Mouse (Mus musculus): ENCODE results near the gene Psmb6. TPM values are rescaled to one million over a fixed set of nuclear protein-coding genes. Genes with fewer than 3 reads are reported as not detected.
A peak's percentile ranks its signal among the peaks of the same experiment; 100 is the strongest.

The Psmb6 gene
- total RNA-seq (2021) = 100 to 1,000 TPM; 276 to 295 TPM
- long read RNA-seq, experiment 1, transcript Psmb6-201 (6 exons, 798 nt) = major isoform, 475 of 651 reads
- long read RNA-seq, experiment 1, transcript Psmb6-202 (2 exons, 674 nt) = minor isoform, 133 of 651 reads
- long read RNA-seq, experiment 1, partial matches to known transcripts = 35 of 651 reads
- long read RNA-seq, experiment 1, other reads (novel, unspliced or antisense) = 7 of 651 reads
- long read RNA-seq, experiment 2, transcript Psmb6-201 (6 exons, 798 nt) = major isoform, 271 of 356 reads
- long read RNA-seq, experiment 2, transcript Psmb6-202 (2 exons, 674 nt) = minor isoform, 68 of 356 reads
- long read RNA-seq, experiment 2, partial matches to known transcripts = 10 of 356 reads
- long read RNA-seq, experiment 2, other reads (novel, unspliced or antisense) = 7 of 356 reads

DNA sequence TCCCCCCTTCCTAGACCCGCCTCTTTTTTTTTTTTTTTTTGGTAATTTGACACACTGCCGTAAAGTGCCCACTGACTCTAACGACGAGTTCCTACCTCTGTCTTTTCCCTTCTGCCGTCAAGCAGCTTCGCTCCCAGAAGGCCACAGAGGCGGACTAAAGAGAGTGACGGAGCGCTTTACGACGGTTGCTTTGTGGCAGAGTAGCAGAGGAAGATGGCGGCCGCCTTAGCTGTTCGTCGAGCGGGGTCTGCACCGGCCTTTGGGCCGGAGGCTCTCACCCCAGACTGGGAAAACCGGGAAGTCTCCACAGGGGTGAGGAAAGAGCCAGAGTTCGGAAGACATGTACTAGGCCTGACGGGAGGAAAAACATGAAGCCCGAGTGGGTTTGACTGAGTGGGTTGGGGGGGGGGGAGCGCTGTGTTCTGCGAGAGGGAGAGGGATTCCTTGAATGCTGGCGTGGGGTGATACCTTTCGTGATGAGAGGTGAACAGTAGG lies at the start of gene Psmb6:
Gene Psmb6 (plus strand): TSS at position 184 of the 495 bp plus-strand sequence.
- peak; percentile 90 for DNase-seq

DNA sequence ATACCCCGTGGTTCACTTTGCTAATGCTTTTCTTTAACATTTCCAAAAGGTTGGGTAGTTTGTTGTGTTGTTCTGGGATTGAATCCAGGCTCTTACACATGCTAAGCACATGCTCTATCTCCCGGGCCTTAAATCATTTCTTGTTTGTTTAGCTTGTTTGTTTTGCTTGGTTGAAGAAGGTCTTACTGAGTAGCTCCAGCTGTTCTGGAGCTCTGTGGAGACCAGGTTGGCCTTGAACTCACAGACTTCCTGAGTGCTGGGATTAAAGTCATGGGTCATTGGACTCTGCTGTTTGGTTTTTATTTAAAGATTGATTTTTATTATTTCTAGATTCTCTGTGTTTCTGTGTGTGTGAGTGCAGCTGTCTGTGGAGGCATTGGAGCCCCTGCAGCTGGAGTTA lies 39.7 kb upstream of the Psmb6 start:
- no peak for DNase-seq

DNA sequence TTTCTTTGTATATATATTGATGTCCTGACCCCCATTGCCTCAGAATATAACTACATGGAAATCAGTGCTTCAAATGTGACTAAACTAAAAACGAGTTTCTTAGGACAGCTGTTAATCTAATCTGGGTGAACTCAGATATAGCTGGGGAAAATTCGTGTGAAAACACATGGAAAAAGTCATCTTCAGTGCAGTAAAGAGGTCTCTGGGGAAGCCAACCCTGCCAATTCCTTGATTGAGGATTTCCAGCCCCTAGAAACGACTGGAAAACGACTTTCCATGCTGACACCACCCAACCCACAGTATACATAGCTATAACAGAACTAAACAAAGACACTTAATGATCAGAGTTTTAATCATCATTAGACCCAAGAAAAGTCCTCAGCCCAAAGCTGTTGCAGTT lies 37.4 kb upstream of the Psmb6 start:
- DNase-seq = no peak

DNA sequence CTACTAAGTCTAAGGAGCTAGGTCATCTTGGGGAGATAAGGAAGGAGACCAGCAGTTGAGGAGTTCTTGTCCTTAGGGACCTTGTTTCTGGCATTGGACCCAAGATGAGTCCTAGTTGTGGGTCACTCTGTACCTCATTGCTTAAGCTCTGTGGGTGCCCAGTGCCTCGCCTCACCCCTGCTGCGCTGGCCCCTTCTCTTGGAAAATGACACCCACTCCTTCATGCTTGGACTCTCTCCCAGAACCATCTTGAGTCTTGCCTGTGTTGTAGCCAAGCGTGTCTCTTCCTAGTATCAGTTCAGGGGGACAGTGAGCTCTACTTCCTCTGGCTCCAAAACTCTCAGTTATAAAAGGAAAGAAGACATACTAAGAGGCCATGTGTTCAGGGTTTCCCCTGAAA lies 36.0 kb upstream of the Psmb6 start:
- DNase-seq = no peak

DNA sequence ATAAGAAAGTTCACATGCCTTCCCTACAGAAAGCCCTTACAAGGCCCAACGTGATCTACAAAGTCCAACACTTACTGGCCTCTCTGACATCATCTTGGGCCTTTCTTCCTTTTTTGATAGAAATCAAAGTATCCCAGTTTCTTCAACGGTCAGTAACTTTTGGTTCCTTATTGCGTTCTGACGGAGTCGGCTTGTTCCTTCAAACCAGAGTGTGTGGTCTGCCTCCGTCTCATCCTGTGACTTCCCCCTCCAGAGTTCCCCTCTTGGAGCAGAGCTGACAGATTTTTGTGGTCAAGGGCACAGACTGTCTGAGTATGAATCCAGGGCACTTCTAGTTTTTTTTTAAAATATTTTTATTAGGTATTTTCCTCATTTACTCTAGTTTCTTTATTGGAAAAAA lies 35.5 kb upstream of the Psmb6 start:
- DNase-seq = no peak

DNA sequence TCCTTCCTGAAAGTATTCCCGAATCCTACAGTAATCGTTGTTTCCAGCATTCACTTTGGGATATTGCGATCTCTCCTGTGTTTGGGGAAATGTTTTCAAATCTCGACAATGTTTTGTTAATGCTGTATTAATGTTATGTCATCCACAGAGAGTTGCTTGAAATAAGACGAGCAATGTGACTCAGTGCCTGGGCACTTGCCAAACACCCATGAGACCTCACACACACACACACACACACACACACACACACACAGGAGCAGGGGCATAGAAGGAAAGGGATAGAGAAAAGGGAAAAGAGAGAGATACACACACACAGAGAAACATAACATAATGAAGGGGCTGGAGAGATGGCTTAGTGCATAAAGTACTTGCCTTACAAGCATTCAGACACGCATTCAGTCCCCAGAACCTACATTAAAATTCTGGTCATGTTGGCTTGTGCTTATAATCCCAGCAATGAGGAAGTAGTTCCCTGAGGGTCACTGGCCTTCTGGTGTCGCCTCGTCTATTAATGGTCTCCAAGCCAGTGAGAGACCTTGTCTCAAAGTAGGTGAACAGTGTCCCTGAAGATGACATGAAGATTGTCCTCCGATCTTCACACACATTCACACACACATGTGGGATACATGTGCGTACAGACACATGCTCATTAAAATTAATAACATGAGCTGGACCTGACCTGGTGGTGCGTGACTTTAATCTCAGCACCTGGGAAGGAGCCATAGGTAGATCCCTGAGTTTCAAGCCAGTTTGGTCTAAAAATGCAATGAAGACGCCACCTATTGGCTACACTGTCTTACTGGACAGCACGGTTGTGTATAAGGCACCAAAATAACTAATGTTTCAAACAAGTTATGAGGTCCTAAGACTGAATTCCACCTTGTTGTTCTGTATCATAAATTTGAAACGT lies 25.3 kb upstream of the Psmb6 start:
- peak; percentile 68 for DNase-seq

DNA sequence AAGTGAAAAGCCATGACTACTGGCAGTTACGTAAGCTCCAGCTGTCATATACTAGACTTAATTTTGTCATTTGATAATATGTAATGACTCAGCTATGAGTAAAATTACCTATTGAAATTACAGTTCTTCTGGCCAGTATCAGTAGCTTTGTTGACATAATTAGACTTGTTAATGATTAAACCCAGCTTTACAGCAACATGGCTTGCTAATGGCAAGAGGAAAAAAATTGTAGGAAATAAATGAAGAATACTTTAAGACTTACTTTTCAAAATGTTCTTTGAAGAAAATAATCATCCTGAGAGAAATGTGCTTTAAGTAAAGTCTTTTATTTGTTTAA lies 24.7 kb upstream of the Psmb6 start:
- DNase-seq = no peak

DNA sequence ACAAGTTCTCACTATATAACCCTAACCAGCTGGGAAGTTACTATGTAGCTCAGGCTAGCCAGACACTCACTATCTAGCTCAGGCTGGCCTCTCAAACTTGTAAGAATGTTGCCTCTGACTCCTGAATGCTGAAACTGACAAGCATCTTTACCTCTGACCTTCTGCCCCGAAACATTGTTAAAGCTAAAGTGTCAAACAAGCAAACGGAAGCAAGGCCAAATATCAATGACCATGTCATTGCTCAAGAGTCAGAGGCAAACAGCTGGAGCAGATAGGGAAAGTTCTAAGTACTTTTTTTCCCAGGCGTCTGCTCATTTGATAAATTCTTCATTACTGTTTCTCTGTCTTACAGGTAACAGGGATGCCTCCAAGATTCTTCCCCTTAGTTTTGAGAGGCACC lies 23.1 kb upstream of the Psmb6 start:
- DNase-seq = no peak

DNA sequence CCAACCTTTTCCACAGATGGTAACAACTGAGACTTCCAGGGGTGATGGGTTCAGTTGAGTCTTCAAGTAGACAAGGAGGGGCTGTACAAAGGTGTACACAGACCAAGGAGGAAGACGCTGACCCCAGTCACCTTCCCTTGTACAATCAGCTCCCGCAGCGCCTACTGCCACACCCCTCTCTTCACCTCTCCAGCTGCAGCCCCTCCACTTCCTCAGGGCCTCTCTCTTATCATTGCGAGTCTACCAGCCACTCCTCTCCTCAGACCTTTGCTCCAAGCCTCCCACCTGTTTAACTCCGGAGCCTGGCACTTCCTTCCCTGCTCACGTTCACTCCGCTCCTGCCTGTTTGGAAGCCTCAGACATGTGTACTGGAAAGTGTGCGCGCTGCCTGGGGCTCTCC lies 20.2 kb upstream of the Psmb6 start, which contains the start of gene Tm4sf5:
Gene Tm4sf5 (plus strand): TSS at position 275 of the 400 bp plus-strand sequence.
- DNase-seq = no peak

DNA sequence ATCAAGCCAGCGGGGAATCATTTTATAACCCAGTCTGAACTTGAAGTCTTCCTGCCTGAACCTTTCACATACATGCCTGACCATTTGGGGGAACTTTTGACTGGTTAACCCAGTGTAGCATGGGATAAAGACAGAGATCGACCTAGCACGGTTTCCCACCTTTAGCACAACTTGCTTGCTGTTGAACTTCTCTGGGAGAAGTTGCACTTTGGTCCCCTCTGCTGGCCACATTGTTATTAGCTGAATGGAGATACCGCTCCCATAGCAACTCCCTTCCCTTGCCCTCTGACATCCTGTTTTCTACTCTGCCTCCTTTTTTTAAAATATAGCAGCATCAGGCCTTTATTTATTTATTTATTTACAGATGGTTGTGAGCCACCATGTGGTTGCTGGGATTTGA lies 18.8 kb upstream of the Psmb6 start:
- peak; percentile 85 for DNase-seq

DNA sequence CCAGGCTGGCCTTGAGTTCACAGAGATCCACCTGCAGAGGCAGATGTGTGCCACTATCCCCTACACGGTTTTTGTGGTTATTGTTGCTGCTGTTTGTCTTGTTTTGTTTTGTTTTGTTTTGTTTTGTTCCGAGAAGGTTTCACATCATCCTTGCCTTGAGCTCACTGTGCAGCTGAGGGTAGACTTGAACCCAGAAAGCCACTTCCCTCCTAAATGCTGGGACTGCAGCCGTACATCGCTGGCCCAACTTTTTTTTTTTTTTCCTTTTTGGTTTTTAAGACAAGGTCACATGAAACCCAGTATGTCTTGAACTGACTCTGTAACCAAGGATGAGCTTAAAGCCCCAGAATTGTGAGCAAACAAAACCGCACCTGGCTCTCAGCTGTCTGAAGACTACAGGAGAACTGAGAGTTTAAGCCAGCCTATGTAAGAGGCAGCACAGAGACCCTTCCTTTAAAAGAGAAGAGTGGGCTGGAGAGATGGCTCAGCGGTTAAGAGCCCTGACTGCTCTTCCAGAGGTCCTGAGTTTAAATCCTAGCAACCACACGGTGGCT lies 18.1 kb upstream of the Psmb6 start:
- DNase-seq = no peak

DNA sequence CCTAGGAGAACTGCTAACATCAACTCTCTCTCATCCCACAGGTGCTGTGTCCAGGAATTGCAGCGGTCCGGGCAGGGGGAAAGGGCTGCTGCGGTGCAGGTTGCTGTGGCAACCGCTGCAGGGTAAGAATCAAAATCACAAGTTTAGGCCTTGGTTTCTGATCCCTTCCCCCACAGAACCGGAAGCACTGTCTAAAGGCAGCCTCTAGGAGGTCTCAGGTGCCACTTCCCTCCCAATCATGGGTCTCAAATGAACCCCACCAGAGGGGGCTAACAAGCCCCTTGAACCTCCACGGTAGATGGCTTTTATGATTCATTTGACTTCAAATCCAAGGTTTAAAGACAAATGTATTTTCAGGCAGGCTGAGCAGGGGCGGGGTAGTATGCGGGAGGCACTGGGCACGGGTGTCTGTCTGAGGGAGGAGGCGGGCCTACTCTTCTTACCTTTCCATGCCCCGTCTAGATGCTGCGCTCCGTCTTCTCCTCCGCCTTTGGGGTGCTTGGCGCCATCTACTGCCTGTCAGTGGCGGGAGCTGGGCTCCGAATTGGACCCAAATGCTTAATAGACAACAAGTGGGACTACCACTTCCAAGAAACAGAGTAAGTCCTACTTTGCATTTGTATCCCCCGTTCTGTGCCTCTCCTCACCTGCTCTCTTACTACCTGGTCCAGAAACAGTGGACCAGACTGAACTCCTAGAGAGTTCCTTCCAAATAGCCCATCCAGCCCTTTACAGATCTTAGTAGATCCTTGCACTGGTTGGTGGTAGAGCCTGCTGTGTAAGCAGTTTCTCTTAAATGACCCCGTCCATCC lies 15.2 kb upstream of the Psmb6 start:
- DNase-seq = peak; percentile 48

DNA sequence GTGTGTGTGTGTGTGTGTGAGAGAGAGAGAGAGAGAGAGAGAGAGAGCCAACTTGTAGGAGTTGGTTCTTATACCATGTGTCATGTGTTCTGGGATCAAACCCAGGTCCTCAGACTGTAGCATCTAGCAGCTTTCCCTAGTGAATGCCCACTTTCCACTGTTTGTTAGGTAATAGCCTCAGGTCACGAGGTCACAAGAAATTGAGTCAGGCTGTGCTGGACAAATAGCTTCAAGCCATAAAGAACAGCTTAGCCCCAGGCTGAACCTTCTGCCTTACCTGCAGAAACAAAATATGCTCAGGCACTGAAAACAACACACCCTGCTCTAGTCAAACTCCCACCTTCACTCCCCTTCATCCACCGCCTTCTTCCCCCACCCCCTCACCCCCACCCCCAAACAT lies 13.9 kb upstream of the Psmb6 start:
- no peak for DNase-seq

DNA sequence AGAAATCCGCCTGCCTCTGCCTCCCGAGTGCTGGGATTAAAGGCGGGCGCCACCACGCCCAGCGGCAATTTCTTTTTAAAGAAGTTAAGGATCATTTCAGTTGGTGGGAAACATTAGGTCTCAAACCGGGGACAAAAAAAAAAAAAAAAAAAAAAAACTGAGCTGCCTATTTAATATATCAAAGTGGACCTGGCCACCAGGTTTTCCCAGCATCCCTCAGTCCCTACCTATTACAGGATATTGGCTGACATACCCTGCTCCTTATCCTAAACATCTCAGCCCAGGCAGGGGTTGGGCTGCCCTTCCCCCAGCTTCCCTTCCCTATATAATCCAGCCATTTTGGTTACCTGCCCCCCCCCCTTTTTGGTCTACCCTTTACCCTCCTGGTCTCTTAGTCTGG lies 13.3 kb upstream of the Psmb6 start:
- no peak for DNase-seq

DNA sequence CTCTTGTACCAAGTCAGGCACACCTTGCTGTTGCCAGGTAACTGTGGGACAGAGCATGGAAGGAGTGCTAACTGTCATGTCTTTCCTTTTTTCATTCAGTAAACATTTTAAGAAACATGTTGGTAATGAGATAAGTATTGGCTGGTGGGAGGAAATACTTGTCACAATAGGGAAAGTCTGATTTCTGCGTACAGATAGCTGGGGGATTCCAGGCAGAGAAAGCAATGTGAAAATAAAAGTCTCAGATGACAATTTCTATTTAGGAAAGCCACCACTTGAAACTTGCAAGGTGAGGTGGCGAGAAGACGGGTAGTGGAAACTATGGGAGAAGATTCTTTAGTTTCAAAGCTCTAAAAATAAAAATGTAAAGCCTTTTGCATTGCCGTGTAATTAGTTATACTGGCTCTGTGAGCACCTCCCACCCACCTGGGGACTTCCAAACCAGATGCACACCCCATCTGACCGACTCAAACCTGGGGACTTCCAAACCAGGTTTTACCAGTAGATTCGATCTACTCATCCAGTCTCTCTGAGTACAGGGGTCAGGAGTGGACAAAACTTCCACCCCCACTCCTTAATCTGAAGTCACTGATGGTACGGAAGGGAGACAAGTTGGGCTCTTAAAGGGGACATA lies 12.3 kb upstream of the Psmb6 start:
- no peak for DNase-seq

DNA sequence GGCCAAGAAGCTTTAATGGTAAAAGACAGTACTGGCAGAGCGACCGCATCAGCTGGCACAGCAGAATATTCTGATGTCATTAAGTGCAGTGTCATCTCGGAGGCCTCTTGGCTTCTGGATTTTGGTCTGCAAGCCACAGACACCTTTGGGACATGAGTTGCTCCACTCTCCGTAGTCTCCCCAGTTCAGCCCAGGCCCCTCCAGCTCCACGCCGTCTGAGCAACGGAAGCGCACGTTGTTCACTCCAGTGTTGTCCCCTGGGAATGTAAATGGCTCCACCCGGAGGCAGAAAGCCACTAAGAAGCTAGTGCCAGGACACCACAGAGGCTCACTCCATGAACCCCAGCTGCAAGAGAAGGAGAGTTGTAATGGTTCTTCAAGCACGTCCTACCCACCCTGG lies 11.6 kb upstream of the Psmb6 start:
- peak; percentile 51 for DNase-seq

DNA sequence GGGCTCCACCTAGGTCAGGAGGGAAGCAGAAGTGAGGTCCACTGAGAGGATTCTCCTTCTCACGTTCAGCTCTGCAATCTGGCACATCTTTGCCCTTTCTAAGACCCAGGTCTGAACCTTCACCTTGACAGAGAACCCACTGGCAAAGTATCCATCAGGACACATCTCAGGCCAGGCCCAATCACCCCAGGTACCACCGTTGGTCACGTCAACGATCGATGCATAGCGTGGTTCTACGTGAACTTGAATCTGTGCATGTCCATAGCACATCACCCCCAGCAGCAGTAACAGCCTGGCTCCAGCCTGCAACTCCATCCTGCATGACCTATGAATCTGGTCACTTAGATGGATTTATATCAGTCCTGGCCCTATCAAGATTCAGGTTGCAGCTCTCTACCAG lies 10.9 kb upstream of the Psmb6 start, which contains the start of gene Vmo1:
Gene Vmo1 (minus strand): TSS at position 329 of the 400 bp plus-strand sequence.
- no peak for DNase-seq

DNA sequence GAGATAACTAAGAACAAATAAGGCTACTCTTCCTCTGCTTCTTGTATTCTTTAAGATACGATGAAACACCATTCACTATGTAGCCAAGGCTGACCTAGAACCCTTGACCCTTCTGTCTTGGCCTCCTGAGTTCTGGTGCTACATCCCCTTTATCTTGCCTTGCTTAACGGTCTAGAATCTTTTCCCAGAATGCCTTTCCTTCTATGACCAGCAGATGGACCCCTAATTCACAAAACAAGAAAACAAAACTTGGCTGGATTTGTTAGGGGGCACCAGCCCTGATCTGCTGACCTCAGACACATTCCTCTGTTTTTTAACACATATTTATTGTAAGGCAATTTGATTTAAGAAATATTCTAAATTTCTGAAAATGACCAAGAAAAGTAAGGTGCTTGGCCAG lies 8.8 kb upstream of the Psmb6 start:
- DNase-seq = peak; percentile 32

DNA sequence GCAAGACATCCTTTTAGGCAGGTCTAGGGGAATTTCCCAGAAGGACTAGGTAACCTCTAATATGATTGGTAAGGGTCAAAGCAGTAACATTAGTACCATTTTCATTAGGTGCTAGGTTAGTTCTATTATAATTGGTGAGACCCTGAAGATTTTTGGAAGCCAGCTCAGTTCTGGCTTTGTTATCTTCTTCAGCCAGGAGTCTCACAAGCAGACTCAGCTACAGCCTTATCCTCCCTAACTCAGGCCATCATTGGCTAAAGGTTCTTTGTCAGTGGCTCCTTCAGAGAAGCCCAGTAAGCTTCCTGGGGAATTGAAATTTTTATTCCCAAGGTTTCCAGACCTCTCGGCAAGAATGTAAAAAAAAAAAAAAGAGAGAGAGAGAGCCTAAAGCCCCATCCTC lies 6.7 kb upstream of the Psmb6 start:
- no peak for DNase-seq

DNA sequence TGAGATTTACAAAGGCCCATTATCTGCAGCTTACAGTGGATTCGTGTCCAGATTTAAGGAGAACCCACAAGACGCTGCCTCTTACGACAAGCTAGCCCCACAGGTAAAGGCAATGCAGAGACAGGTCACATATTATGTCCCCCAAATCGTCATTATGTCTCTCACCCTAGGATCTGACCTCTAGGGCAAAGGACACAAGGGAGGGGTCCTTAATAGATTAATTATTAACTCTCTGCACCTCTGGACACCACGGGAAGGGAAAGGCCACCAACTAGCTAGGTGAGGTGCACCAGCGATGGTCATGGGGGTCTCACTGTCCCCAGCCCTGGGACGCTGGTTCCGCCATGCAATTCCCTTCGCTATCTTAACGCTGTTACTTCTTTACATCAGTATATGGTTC lies 6.2 kb upstream of the Psmb6 start, which contains the start of gene Gltpd2:
Gene Gltpd2 (plus strand): TSS at position 274 of the 400 bp plus-strand sequence.
- DNase-seq = no peak

DNA sequence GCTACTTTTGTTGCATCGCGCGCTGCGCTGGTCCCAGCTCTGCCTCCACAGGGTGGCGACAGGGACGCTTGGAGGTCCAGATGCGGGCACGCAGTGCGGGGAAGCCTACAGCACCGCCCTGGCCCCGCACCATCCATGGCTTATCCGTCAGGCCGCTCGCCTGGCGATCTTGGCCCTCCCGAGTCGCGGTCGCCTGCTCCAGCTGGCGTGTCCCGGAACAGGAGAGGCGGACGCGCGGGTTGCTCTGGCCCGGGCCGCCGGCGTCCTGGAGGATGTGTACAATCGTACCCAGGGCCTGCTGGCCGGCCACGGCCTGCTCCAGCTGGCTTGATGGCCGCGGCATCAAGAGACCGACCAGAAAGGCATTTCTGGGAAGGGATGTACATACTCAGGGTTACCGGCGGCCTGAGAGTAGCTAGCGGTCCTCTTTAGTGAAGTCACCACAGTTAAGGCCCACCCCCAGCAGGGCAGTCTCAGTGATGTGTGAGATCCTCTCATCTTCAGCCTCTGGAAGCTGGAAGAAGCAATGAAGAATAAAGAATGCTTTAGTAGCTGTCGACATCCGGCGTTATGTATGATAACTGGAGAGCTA lies 4.9 kb upstream of the Psmb6 start:
- peak; percentile 55 for DNase-seq
